Mouse (Mus musculus) ZHBTc4 (cell line): ENCODE results near the gene Ugt1a10.
"Not testable (repeated sequence)": the region's sequence is repeated elsewhere in the genome, so short reads cannot be mapped to it uniquely, and the experiment has no call there.

Experiments
- DNase-seq: peaks from one replicate; pipeline ENCODE4 v3.0.0-alpha.2; 2011; ENCODE audit warnings: low read depth, low spot score

Gene Ugt1a10

GRCm38 (mm10) chr1:88214462-88214952, 159.3 kb downstream of the Ugt1a10 start:
- DNase-seq, result no peak

GRCm38 (mm10) chr1:88215466-88216380, 160.5 kb downstream of the Ugt1a10 start:
- no peak for DNase-seq

GRCm38 (mm10) chr1:88216551-88216950, 161.4 kb downstream of the Ugt1a10 start:
- no peak for DNase-seq

GRCm38 (mm10) chr1:88217144-88217543, 162.0 kb downstream of the Ugt1a10 start:
- DNase-seq, result peak; percentile 42

- DNase-seq, result no peak
Measured at GRCm38 (mm10) chr1:88217576-88217975, 162.4 kb downstream of the Ugt1a10 start.

- peak; percentile 5 for DNase-seq
Measured at GRCm38 (mm10) chr1:88218051-88218450, 162.9 kb downstream of the Ugt1a10 start.

GRCm38 (mm10) chr1:88218591-88218990, 163.4 kb downstream of the Ugt1a10 start:
- peak; percentile 2 for DNase-seq

- peak; percentile 1 for DNase-seq
Measured at GRCm38 (mm10) chr1:88219054-88219453, 163.9 kb downstream of the Ugt1a10 start.

GRCm38 (mm10) chr1:88220336-88220735, 165.1 kb downstream of the Ugt1a10 start:
- peak; percentile 73 for DNase-seq

GRCm38 (mm10) chr1:88222216-88222615, 167.0 kb downstream of the Ugt1a10 start:
- no peak for DNase-seq

GRCm38 (mm10) chr1:88223011-88223515, 167.9 kb downstream of the Ugt1a10 start:
- DNase-seq, result not testable (repeated sequence)

GRCm38 (mm10) chr1:88223591-88223990, 168.4 kb downstream of the Ugt1a10 start:
- DNase-seq, result no peak

- no peak for DNase-seq
Measured at GRCm38 (mm10) chr1:88224029-88224776, 169.0 kb downstream of the Ugt1a10 start.

- DNase-seq, result not testable (repeated sequence)
Measured at GRCm38 (mm10) chr1:88225301-88225700, 170.1 kb downstream of the Ugt1a10 start.

GRCm38 (mm10) chr1:88225741-88226140, 170.6 kb downstream of the Ugt1a10 start:
- no peak for DNase-seq

GRCm38 (mm10) chr1:88226670-88227379, 171.6 kb downstream of the Ugt1a10 start, which contains the start of gene Mroh2a:
TSS of gene Mroh2a (plus strand) at chr1:88226986.
- DNase-seq, result no peak

- DNase-seq, result no peak
Measured at GRCm38 (mm10) chr1:88227482-88227881, 172.3 kb downstream of the Ugt1a10 start.

GRCm38 (mm10) chr1:88228121-88228520, 172.9 kb downstream of the Ugt1a10 start:
- no peak for DNase-seq

GRCm38 (mm10) chr1:88229566-88229965, 174.4 kb downstream of the Ugt1a10 start:
- no peak for DNase-seq

- no peak for DNase-seq
Measured at GRCm38 (mm10) chr1:88229986-88230385, 174.8 kb downstream of the Ugt1a10 start.

- DNase-seq, result no peak
Measured at GRCm38 (mm10) chr1:88230421-88230820, 175.2 kb downstream of the Ugt1a10 start.
